Mouse (Mus musculus): ENCODE data around the gene Golga7b. TPM values are rescaled to one million over a fixed set of nuclear protein-coding genes. Genes with fewer than 3 reads are reported as not detected.

Golga7b gene
- total RNA-seq (2014; fragmentation: Nextera tagmentation): not detected in 2 replicates
- total RNA-seq (2017): not detected in 2 replicates

DNA sequence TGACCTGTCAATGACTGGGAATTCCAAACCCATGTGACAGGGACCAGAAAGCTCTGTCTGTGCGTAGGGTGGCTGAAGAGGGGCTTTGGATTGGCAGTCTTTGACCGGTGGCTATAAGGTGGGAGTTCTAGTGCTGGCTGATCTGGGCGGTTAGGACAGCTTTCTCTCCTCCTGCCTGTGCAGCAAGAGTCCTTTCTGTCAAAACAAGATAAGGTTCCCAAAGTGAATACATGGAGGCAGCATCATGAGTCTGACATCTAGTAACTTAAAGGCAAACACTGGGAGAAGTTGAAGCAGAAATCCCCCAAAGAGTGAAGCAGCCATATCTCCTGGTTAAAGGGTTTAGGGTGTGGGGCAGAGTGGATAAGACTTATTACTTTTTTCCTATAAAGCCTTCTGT, at the start of gene Golga7b:
Gene Golga7b (plus strand): TSS at position 56 of the 400 bp plus-strand sequence.
- no peak for ATAC-seq (replicated peaks; ENCODE audit: poor library complexity, severe bottlenecking)

DNA sequence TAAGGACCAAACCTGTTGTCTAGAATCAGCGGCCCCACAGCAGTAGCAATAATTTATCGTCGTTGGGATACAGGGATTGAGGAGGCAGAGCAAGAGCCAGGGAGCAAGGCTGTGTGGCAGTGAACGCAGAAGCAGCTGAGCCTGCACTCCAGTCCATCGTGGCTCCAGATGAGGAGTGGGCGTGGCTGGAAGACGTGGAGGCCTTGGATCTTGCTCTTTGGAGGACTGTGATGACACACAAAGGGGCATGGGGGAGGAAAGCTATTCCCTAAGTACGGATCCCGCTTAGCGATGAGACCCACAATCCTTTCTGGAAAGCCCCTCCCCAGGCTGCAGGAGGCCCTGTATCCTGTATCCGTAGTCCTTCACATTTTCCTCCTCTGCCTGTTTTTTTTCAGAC, 49.3 kb upstream of the Golga7b start:
- ATAC-seq (replicated peaks; ENCODE audit: poor library complexity, severe bottlenecking): no peak

GRCm38 (mm10) chr19:42201696-42202381, 45.5 kb upstream of the Golga7b start, which contains the start of gene Sfrp5:
Sfrp5 (minus strand) TSS chr19:42202252.
- peak; percentile 28 for ATAC-seq (replicated peaks; ENCODE audit: poor library complexity, severe bottlenecking)

GRCm38 (mm10) chr19:42202467-42202866, 44.9 kb upstream of the Golga7b start:
- ATAC-seq (replicated peaks; ENCODE audit: poor library complexity, severe bottlenecking): no peak

- no peak for ATAC-seq (replicated peaks; ENCODE audit: poor library complexity, severe bottlenecking)
These were observed 43.1 kb upstream of the Golga7b start for GRCm38 (mm10) chr19:42204306-42204705.

GRCm38 (mm10) chr19:42205201-42205600, 42.2 kb upstream of the Golga7b start:
- no peak for ATAC-seq (replicated peaks; ENCODE audit: poor library complexity, severe bottlenecking)

GRCm38 (mm10) chr19:42209485-42209884, 37.9 kb upstream of the Golga7b start:
- no peak for ATAC-seq (replicated peaks; ENCODE audit: poor library complexity, severe bottlenecking)

- no peak for ATAC-seq (replicated peaks; ENCODE audit: poor library complexity, severe bottlenecking)
These were observed 37.4 kb upstream of the Golga7b start for GRCm38 (mm10) chr19:42209976-42210375.

DNA sequence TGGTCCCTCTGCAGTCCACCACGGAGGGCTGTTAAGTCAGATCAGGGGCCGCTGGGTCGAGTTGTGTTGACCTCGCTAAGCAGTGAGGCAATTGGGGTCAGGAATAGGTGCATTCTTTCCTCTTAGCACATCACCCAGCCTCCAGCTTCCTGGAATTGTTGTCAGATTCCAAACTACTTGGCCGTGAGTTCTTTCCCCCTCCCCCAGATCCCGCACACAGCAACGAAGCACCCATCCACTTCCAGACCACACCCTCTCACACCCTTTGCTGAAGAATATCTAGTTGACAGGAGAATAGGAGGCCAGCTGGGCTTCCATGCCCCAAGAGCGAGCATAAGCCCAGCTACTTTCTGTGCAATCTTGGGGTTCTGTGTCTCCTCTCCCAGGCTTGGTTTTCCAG, 35.4 kb upstream of the Golga7b start:
- no peak for ATAC-seq (replicated peaks; ENCODE audit: poor library complexity, severe bottlenecking)

GRCm38 (mm10) chr19:42214601-42215000, 32.8 kb upstream of the Golga7b start:
- ATAC-seq (replicated peaks; ENCODE audit: poor library complexity, severe bottlenecking): no peak

GRCm38 (mm10) chr19:42216699-42217373, 30.5 kb upstream of the Golga7b start:
- no peak for ATAC-seq (replicated peaks; ENCODE audit: poor library complexity, severe bottlenecking)

- ATAC-seq (replicated peaks; ENCODE audit: poor library complexity, severe bottlenecking): peak; percentile 53; the same call in 1 of the 2 replicates
These were observed 30.0 kb upstream of the Golga7b start for GRCm38 (mm10) chr19:42217374-42217763.

DNA sequence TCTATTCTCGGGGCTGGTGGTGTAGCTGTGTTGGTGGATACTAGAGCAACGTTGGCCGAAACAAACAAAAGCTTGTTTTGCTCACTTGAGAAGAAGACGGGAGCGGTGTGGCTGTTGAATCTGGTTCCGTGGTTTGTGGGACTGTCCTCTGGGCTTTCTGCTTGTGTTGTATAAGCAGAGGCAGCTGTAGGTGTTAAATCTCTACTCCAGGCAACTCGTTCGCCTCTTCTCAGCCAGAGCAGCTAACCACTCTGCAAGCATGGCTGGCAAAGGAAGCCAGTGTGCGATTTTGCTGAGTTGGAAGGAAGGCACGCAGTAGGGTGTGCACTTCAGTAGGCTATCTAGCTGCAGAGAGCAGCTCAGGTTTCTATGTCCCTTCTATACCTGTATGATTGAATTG, 20.9 kb upstream of the Golga7b start:
- ATAC-seq (replicated peaks; ENCODE audit: poor library complexity, severe bottlenecking): no peak

DNA sequence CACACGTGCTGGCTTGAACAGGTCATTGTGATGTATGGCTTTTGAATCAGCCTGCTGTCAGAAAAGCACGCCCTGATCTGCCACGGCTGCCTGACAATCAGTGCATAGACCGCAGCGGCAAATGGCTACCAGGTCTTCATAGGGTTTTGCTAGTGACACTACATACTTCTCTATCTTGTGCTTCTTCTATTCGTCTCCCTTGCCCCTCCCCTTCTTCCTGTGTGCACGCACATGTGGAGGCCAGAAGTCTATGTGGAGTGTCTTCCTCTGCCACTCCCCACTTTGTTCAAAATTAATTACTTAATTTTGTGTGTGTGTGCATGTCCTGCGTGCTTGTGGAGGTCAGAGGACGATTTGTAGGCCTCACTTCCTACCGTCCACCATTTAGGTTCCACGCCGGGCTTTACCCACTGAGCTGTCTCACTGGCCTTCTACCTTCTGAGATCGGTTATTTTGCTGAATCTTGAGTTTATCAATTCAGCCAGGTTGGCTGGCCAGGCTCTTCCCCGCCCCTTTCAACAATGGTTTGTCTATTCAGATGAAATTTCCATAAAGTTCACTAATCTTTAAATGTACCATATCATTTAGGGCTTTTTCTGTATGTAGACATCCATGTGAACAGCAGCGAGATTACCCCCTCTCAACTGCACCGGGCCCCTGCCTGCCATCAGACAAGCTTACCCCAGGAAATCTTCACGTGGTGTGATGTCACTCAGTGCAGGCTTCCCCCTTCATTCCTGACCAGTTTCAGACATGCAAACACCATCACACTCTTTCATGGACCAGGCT, 17.7 kb upstream of the Golga7b start:
- no peak for ATAC-seq (replicated peaks; ENCODE audit: poor library complexity, severe bottlenecking)

- ATAC-seq (replicated peaks; ENCODE audit: poor library complexity, severe bottlenecking): no peak
These were observed 17.1 kb upstream of the Golga7b start for GRCm38 (mm10) chr19:42230288-42230568.

GRCm38 (mm10) chr19:42230986-42231385, 16.4 kb upstream of the Golga7b start:
- ATAC-seq (replicated peaks; ENCODE audit: poor library complexity, severe bottlenecking): no peak

DNA sequence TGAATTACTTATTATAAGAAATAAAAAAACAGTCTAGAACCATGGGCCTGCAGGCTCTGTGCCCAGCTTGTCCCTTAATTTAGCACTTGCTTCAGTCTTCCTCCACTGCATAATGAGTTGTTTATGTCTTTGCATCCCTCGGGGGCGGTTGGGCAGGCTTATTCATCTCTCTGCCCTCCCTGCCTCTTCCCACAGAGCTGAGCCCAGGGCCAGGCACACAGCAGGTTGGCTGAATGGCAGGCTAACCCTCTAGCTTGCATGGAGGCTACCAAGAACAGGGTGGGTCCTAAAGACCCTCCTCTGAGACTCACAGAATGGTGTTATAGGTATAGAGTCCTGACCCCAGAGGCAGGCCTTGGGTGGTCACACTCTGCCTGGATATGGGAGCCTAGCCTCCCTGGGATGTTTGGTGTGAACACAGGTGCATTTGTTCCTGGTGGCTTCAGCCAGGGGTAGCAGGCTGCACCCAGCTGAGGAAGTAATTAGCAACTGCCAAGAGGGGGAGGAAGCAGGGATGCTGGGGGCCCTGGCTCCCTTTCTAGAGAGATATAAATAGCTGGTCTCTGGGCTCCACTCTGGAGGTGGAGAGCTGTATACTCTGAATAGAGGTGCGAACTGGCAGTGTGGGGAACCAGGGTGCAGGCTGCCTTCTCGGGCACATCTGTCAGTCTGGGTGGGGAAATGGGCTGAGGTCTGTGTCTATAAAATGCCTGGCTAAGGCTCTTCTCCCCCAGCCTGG, 9.6 kb upstream of the Golga7b start:
- ATAC-seq (replicated peaks; ENCODE audit: poor library complexity, severe bottlenecking): no peak

- no peak for ATAC-seq (replicated peaks; ENCODE audit: poor library complexity, severe bottlenecking)
These were observed 9.0 kb upstream of the Golga7b start for GRCm38 (mm10) chr19:42238341-42238715.

GRCm38 (mm10) chr19:42240881-42241280, 6.5 kb upstream of the Golga7b start:
- ATAC-seq (replicated peaks; ENCODE audit: poor library complexity, severe bottlenecking): no peak

DNA sequence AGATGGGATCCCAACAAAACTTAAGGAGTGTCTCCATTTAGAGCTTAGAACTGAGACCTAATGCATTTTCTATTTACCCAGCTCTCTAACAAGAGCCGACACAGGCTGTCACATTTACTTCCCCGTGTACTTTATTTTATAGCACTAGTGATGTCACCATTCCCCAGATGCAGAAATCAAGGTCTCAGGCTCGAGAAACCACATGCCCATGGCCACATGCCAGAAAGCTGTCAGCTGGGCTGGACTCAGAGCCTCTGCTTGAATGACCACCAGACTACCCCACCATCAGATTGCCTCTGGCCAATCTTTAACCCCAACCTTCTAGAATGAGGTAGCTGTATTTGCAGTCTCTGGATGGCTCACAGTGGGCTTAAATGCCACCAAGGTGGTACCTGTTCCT, 4.0 kb upstream of the Golga7b start:
- ATAC-seq (replicated peaks; ENCODE audit: poor library complexity, severe bottlenecking): no peak

DNA sequence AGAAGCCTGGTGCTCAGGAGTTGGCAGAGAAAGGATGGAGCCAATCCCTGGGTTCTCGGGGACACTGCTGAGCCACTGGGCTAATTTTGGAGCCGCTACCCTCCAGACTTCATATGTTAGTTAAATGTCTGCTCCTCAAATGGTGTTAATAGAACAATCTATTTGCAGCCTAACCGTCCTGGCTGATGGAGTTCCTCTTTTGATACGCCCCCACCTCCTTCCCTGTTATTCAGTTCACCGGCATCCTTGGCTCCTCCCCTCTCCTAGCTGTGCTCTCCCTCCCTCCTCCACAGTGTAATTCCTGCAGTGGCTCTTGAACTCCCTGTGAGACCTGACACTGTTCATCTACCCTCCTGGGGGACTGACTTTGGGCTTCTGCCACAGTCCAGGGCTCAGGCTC, 748 bp upstream of the Golga7b start:
- ATAC-seq (replicated peaks; ENCODE audit: poor library complexity, severe bottlenecking): no peak

Measured in granulocyte monocyte progenitor cell, adult 5-6 weeks (primary cell).